Mouse (Mus musculus) urinary bladder, postnatal 25 days (tissue): ENCODE measurements around the gene Vmn2r47.
"Not testable (repeated sequence)": the region's sequence is repeated elsewhere in the genome, so short reads cannot be mapped to it uniquely, and the experiment has no call there.

Source experiments
- DNase-seq: peaks from one replicate; pipeline ENCODE4 v3.0.0; 2022; ENCODE audit warnings: low spot score

Vmn2r47 gene

DNA sequence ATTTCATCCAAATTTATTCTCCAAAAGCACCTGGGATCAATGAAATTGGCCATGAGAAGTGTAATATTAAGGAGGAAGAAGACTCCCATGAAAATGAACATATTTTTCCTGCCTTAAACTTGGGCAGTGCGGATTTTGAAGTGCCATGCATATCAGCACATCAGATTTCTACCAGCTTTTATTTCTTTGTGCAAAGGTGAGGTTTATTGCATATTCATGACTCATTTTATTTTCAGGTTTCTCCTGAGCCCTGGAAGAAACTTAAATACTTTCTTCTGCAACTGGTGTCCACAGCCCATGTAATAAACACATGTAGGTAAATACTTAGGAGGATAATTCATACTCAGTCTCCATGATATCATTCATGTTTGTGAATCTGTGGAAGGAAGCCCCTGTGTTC, at the start of gene Vmn2r47:
Gene Vmn2r47 (minus strand): TSS at position 101 of the 400 bp plus-strand sequence.
- not testable (repeated sequence) for DNase-seq

DNA sequence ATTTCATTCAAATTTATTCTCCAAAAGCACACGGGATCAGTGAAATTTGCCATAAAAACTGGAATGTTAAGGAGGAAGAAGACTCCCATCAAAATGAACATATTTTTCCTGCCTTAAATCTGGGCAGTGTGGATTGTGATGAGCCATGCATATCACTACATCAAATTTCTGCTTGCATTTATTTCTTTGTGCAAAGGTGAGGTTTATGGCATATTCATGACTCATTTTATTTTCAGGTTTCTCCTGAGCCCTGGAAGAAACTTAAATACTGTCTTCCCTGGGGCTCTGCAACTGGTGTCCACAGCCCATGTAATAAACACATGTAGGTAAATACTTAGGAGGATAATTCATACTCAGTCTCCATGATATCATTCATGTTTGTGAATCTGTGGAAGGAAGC, 70.7 kb downstream of the Vmn2r47 start, which contains the start of gene Vmn2r46:
Gene Vmn2r46 (minus strand): TSS at position 101 of the 400 bp plus-strand sequence.
- not testable (repeated sequence) for DNase-seq
